ENCODE assay signal across 22 mouse cellular contexts in genomic region chr9:24097696-24098095, GRCm38 (mm10). TPM values are rescaled to one million over a fixed set of nuclear protein-coding genes. Genes with fewer than 3 reads are reported as not detected.
DNase-seq lines count a peak whose midpoint lies in the region; ATAC-seq and TF ChIP-seq lines count a peak whose summit lies in the region.
"Had no signal": no experiment of that assay in that cellular context is flagged by ENCODE, and none has a peak within 500 bp of the region (broad histone marks: within the 10 kb centered on the region; RNA-seq: fewer than 3 reads in every experiment).

Gene Npsr1 (plus strand): TSS chr9:24097996.

- ATAC-seq in heart, embryonic 11.5 days (replicated peaks; ENCODE audit: insufficient number of reproducible peaks, low FRiP score, low TSS enrichment) = 0 out of 2 replicates have a peak, but pooled peaks have one; percentile 18
- ATAC-seq: forebrain, embryonic 13.5 days; forebrain, embryonic 15.5 days; forebrain, postnatal 0 days had no signal

- WGBS in heart, embryonic 11.5 days (ENCODE audit: insufficient replicate concordance) = 64% methylated on average over 7 of the region's 7 CpGs

- H3K36me3 ChIP-seq in heart, embryonic 11.5 days (ENCODE audit: control insufficient read depth, insufficient read depth, low read length) = no peaks in the 10 kb centered on the region
- H3K36me3 ChIP-seq in ES-E14 (ENCODE audit: control insufficient read depth, insufficient read depth, low read length, poor library complexity, severe bottlenecking) = no peaks in the 10 kb centered on the region
- H3K36me3 ChIP-seq: embryonic facial prominence, embryonic 10.5 days; embryonic facial prominence, embryonic 12.5 days; forebrain, embryonic 15.5 days had no signal

- no peaks in the 10 kb centered on the region for H3K27me3 ChIP-seq in heart, embryonic 11.5 days (ENCODE audit: control insufficient read depth, insufficient read depth, low read length)
- H3K27me3 ChIP-seq: embryonic facial prominence, embryonic 12.5 days; forebrain, embryonic 13.5 days; forebrain, embryonic 15.5 days had no signal

- H3K27ac ChIP-seq in heart, embryonic 11.5 days (ENCODE audit: low read depth, low read length) = no peak within 1 kb of the TSS
- no peak within 1 kb of the TSS for H3K27ac ChIP-seq in ES-E14 (ENCODE audit: insufficient read depth, low read depth, low read length, poor library complexity, severe bottlenecking)
- H3K27ac ChIP-seq: embryonic facial prominence, embryonic 10.5 days; embryonic facial prominence, embryonic 12.5 days; forebrain, embryonic 13.5 days; forebrain, embryonic 15.5 days had no signal

- H3K4me3 ChIP-seq in heart, embryonic 11.5 days (ENCODE audit: low read depth, low read length) = no peak within 1 kb of the TSS
- H3K4me3 ChIP-seq in ES-E14 (ENCODE audit: insufficient read depth in 1 of 2, low read depth in 1 of 2, low read length in 2 of 2, poor library complexity in 1 of 2, severe bottlenecking in 1 of 2) = no peak within 1 kb of the TSS
- H3K4me3 ChIP-seq: embryonic facial prominence, embryonic 10.5 days; embryonic facial prominence, embryonic 12.5 days; forebrain, embryonic 13.5 days; forebrain, embryonic 15.5 days had no signal

- H3K9ac ChIP-seq in heart, embryonic 11.5 days (ENCODE audit: low read depth, low read length) = no peak within 1 kb of the TSS
- H3K9ac ChIP-seq in ES-E14 (ENCODE audit: insufficient read depth, low read depth, low read length, poor library complexity, severe bottlenecking) = 0 out of 2 replicates have a peak within 1 kb of the TSS, but pooled peaks have one; percentile 22
- H3K9ac ChIP-seq: embryonic facial prominence, embryonic 12.5 days; forebrain, embryonic 13.5 days; forebrain, embryonic 15.5 days; forebrain, postnatal 0 days had no signal

- H3K4me1 ChIP-seq in heart, embryonic 11.5 days (ENCODE audit: control insufficient read depth, insufficient read depth, low read length) = no peaks in the 10 kb centered on the region
- H3K4me1 ChIP-seq in ES-E14 (ENCODE audit: control insufficient read depth in 2 of 2, insufficient read depth in 2 of 2, low read length in 2 of 2, poor library complexity in 1 of 2) = no peaks in the 10 kb centered on the region
- H3K4me1 ChIP-seq: embryonic facial prominence, embryonic 10.5 days; embryonic facial prominence, embryonic 12.5 days; forebrain, embryonic 13.5 days had no signal

- no peak within 1 kb of the TSS for H3K4me2 ChIP-seq in heart, embryonic 11.5 days
- H3K4me2 ChIP-seq: embryonic facial prominence, embryonic 12.5 days; forebrain, embryonic 13.5 days; forebrain, embryonic 15.5 days had no signal

- no peak for DNase-seq in heart, postnatal 4 days
- peak; percentile 27 for DNase-seq in retina, postnatal 1 day
- DNase-seq in retina, embryonic 14.5 days (ENCODE audit: low spot score) = no peak
- DNase-seq in ES-E14 (ENCODE audit: low read depth, low spot score) = no peak
- no peak for DNase-seq in neural tube, embryonic 10.5 days (ENCODE audit: extremely low spot score, low spot score)
- DNase-seq: adrenal gland, adult 2 months; adrenal gland, postnatal 10 days; adrenal gland, postnatal 25 days; cerebellum, adult 11 months; cerebellum, adult 2 months; cerebellum, adult 9-10 months; forebrain, postnatal 0 days had no signal

- in situ Hi-C loops in ES-E14 (cut with MboI; ENCODE audit: low sequenced_read_pairs in 2 of 2, unreplicated experiment in 2 of 2) = no loop called here

- no peaks in the 10 kb centered on the region for H3K9me3 ChIP-seq in heart, embryonic 11.5 days (replicated peaks; ENCODE audit: control insufficient read depth, low read length)
- no peaks in the 10 kb centered on the region for H3K9me3 ChIP-seq in ES-E14 (ENCODE audit: control insufficient read depth, insufficient read depth, low read depth, low read length)
- H3K9me3 ChIP-seq: embryonic facial prominence, embryonic 10.5 days; embryonic facial prominence, embryonic 12.5 days; forebrain, embryonic 13.5 days; forebrain, embryonic 15.5 days had no signal

TF ChIP-seq in ES-E14, 5 proteins besides CTCF, POLR2A, EP300 and RAD21:
- TF ChIP-seq HCFC1 (IDR thresholded peaks at IDR 0.05; ENCODE audit: borderline replicate concordance, insufficient read depth, low read length) (no peak), CHD2 (IDR thresholded peaks at IDR 0.05; ENCODE audit: low read depth, low read length) (no peak), ZC3H11A (IDR thresholded peaks at IDR 0.05; ENCODE audit: borderline replicate concordance, low read depth, low read length) (no peak), MAFK (IDR thresholded peaks at IDR 0.05; ENCODE audit: insufficient read depth, low read depth, low read length) (no peak), ZNF384 (IDR thresholded peaks at IDR 0.05; ENCODE audit: low read depth, low read length) (no peak)

RNA-seq across cellular contexts. Expression of gene Npsr1, which starts in this region (rescaled TPM):
- polyA plus RNA-seq in heart, embryonic 11.5 days (2014; fragmentation: Nextera tagmentation; extraction: Ambion mirVana) = 0.38 TPM in 1 of 2 replicates, not detected in the other
- total RNA-seq in heart, postnatal 4 days (2021) = not detected
- total RNA-seq in ES-E14 (2012; rRNA removed) = not detected in 2 replicates
- total RNA-seq: adrenal gland, adult 2 months; adrenal gland, postnatal 10 days; adrenal gland, postnatal 25 days; adrenal gland, postnatal 4 days; MEL had no signal
- polyA plus RNA-seq: adrenal gland, adult 2 months; C2C12; embryonic facial prominence, embryonic 10.5 days; embryonic facial prominence, embryonic 12.5 days; embryonic facial prominence, embryonic 14.5 days; forebrain, embryonic 11.5 days; forebrain, embryonic 13.5 days had no signal

Comparison
In these comparisons a context has a peak if more than half of its experiments do, and no peak if none do; other contexts are left out.
1. Peak in ATAC-seq in heart, embryonic 11.5 days; RNA of the gene not detected or under 1 TPM.